Mouse (Mus musculus) embryo, embryonic 11.5 days (tissue): ENCODE results near the gene Pard3.

ENCODE experiments used
- DNase-seq: peaks from one replicate; pipeline ENCODE4 v3.0.0-alpha.2; 2012; ENCODE audit warnings: low read depth, low spot score

Gene Pard3

DNA sequence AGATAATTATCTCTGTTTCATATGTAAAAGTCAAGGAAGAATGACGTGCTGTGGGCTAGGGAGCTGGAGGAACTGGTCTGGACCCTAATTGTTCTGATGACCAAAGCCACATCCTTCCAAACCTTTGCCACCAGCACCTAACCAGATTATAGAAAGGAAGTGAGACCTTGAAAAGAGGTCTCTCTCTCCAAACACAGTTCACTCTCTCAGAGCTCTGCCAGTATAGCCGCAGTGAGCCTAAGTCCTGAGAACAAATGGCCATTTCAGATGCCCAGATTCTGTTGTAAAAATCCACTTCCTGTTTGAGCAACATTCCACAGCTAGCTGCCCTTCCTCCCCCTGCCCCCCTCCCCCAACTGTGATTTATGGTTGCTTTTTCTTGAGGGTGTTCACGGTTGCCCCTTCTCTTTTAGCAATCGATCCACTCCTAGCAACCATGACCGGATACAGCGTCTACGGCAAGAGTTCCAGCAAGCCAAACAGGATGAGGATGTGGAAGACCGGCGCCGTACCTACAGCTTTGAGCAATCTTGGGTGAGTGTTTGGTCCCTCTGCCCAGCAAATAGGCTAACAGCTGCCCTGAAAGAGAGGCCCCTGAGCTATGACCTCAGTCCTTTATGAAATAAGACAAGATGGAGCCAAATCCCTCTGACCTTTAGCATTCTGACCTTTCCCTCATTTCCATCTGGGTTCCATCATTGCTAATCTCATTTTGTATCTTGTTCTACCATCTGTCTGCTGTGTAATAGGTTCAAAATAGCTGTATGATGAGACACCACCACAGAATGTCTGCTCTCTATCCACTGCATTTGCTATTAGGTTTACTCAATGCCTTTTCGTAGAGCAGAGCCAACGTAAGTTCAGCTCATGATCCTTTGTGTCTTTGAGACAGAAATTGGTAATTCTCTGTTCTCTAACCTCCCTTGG lies 529.2 kb downstream of the Pard3 start:
- DNase-seq: peak; percentile 16

DNA sequence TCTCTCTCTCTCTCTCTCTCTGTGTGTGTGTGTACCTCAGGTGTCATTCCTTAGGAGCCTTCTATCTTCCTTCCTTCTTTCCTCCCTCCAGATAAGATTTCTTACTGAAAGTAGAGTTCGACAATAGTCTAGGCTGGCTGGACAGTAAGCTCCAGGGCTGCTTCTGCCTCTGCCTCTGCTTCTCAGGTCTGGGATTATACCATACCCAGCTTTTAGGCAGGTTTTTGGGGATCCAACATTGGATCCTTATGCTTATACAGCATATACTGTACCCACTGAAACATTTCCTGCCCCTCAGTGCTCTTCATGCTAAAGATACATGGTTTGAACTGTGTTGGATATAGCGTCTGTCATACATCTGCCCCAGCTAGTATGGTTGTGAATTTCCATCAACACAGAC lies 536.9 kb downstream of the Pard3 start:
- DNase-seq: no peak

DNA sequence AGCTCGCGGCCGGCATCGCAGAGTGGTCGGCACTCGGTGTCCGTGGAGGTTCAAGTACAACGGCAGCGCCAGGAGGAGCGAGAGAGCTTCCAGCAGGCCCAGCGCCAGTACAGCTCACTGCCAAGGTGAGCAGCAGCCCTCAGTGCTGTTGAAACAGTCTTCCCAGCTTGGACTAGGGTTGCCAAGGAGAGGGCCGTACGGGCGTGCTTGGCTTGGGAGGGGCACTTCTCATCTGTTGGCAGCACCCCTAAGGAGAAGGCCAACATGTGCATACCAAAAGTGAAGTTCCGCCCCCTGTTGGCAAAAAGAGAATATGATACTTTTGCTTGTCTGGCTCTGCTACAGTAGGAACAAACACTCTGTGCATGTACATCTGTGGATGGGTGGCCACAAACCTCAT lies 539.4 kb downstream of the Pard3 start:
- DNase-seq: no peak

DNA sequence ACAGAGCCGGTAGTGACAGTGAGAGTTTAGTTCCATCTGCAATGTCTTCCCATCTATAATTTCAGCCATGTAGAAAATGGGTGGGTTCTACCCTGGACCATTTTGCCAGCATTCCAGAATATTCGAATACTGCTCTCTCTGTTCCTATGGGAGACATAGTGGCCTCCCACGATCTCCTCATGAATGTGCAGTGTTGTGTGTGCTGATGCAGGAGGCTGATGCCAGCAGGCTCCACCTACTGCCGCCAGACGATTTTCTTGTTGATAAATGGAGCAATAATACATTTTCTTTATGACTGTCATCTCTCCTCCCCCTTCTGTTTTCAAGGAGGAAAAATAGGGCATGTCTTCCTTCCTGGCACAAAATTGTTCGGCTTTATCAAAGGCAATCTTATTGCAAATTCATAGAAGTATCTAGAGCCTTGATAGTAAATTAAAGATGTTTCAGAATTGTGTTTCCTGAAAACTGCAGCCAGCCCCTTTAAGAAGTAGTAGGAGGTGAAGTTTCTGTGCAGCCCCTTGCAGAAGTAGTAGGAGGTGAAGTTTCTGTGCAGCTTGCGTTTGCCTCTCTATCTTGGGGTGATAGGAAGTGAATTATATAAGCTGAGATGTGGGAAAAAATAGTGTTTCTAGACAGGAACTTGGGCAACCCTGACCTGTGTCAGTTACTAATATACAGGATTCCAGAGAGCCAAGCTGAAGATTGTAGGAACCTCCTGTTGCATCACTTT lies 545.0 kb downstream of the Pard3 start:
- DNase-seq: no peak

DNA sequence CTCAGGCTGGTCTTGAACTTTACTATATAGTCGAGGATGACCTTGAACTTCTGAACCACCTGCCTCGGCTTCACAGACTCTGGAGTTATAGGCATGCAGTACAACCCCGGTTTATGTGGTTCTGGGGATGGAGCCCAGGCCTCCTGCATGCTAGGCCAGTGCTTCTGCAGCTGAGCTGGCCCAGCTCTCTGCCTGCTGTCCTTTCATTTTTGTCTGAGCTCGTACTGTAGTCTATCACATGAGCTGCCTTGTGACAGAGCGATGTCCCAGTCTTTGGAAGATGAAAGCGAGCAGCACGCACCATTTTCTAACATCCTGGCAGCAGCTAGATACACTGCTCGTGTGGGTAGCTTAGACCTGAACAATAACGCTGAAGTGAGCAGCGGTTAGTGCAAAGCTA lies 545.6 kb downstream of the Pard3 start:
- no peak for DNase-seq

DNA sequence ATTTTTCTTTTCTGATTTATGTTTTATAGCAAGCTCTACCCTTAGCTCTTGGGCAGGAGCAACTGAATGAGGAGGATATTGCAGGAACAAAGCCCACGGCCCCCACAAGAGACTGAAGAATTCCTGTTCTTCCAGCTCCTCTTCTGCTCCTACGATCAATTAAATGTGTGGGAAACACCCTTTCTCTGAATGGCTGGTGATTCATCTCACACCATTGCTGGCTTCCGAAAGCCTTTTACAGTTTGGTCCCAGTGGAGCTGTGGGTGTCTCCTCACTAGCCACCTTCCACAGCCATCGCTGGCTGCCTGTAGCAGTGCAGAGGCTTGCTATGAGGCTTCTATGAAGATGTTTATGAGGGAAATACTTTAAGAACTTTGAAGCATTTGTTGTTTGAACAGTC lies 550.5 kb downstream of the Pard3 start:
- DNase-seq: no peak

DNA sequence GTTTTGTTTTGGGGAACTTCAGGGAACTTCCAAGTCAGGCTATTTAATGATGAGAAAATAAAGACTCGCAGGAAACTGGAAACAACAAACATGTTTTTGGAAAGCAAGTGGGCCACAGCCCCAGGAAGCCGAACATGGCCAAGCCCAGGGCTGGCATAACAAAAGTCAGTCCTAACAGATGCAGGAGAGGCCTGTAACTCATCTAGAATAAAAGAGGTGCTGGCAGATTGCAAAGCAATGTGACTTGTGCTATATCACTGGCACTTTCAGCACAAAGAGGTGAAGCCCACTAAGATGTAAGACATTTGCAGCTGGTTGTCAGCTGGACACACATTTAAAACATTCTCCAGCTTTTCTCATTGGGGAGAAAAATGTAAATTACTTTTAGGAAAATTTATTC lies 553.0 kb downstream of the Pard3 start:
- DNase-seq: no peak

DNA sequence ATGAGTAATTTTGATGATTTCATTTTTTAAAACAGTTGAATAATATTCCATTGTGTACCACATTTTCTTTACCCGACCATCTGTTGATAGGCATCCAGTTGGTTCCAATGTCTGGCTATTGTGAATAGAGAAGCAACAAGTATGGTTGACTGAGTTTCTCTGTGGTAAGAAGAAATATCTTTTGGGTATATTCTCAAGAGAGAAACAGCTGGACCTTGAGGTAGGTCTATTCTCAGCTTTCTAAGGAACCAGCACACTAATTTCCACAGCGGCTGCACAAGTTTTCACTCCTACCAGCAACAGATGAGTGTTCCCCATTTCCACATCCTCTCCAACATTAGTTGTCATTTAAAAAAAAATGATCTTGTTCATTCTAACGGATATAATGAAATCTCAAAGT lies 558.4 kb downstream of the Pard3 start:
- DNase-seq: no peak

DNA sequence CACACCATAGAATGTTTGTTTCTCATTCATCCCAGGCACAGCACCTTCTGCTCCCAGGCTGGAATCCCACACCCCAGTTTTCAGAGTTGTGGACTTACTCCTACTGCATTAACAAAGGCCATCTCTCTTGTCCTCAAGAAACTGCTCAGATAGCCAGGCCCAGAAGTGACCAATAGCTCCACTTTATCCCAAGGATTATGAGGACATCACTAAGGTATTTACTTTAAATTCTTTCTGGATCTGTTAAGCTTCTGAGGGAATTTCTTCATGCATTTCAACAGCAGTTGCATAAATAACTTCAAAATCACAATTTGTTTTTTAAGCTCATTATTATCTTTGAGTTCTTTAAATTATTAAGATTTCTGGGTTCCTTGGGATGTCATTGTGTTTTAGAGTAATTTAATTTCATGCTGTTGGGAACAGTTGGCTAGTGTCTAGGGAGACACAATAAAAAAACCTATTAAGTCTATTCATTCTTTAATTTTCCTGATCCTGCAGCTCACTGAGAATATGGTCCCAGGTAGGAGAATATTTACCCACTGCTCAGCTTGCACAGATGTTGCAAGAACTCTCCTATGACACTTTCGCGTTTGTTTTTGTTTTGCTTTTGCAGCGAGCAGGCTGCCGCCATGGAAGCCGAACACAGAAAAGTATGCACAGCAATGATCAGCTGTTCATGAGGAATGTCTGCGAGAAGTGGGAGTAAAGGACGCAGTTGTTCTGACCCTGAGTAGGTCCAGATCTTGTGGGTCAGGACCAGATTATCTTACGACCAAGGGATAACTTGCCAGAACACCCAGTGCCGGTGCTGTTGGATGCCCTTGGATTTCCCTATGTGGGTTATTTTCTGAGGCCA lies 574.8 kb downstream of the Pard3 start:
- no peak for DNase-seq

DNA sequence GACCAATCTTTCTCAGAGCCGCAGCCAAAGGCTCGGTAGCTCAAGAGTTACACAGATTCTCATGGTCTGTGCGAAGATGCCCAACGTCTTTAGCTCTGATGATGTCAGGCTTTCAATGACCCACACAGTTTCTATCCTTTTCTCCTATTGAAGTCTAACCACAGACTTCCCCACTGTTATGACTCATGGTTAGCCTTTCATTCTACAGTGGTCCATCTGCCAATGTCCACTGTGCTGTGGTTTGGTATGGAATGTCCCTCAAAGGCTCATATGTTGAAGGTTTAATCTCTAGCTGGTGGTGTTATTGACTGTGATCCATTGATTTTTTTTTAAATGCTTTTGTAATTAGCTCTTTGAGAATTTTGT lies 575.4 kb downstream of the Pard3 start:
- DNase-seq: no peak

DNA sequence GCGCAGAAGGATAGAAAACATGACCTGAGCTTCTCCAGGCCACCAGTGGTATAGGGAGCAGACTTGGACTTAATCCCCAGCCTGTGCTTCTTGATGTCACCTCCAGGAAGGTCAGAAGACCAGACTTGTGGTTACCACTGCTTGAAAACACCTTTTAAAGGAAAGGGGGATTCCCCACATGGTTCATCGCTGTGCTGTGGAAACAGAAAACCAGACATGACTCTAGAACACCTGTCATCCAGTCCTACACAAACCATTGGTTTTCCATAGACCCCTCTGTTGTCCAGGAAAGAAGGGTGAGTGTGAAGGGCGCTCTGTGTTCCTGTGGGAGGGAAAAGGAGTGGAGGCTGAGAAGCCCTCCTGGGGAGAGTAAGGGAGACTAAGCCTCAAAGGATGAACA lies 591.9 kb downstream of the Pard3 start:
- no peak for DNase-seq
